Mouse (Mus musculus): ENCODE data around the gene Mau2. TPM values are rescaled to one million over a fixed set of nuclear protein-coding genes. Genes with fewer than 3 reads are reported as not detected.

Gene Mau2
- total and polyA plus RNA-seq, 2 experiments = 18.0 to 40.5 TPM

DNA sequence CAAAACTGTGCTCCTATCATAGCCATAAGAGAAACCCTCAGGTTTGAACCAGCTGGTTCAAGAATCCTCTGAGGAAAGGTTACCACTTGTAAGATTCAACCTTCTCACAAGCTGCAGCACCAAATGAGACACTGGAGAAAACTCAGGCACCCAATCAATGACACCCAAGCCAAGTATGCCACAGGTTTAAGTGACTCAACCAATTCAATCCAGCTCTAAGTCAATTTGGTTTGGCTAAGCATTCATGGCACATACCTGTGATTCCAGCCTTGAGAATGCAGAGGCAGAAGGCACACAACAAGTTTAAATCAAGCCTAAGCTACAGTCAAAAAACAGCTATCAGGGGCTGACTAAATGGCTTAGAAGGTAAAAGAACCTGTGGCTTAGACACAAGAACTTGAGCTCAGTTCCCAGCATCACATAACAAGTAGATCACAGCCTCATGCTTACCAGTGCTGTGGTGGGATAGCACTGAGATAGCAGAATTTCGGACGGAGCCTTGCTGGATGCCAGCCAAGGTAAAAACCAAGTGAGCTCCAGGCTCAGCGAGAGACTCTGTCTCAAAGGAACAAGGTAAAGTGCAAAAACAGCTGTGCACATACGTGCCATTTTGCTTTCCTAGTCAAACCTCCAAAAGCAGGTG lies 75.1 kb downstream of the Mau2 start:
- Histone ChIP-seq H3K27me3 (ENCODE audit: control insufficient read depth, insufficient read depth, low read length) (no peaks in the 10 kb centered on the region), H3K4me3 (ENCODE audit: insufficient read depth, low read depth, low read length) (no peak overlapping the region), H3K27ac (replicated peaks; ENCODE audit: insufficient read depth, low read depth, low read length) (peak overlapping the region; percentile 67), H3K9ac (ENCODE audit: low read depth, low read length) (no peak overlapping the region), H3K4me1 (ENCODE audit: control insufficient read depth, insufficient read depth, low read length) (peaks cover 41% of the 10 kb centered on the region), H3K79me2 (ENCODE audit: control insufficient read depth, insufficient read depth, low read length) (peaks cover 77% of the 10 kb centered on the region), H3K36me3 (ENCODE audit: control insufficient read depth, insufficient read depth, low read length) (0 out of 2 replicates have a peak, but pooled peaks cover 2% of the 10 kb centered on the region)
- 35% methylated on average over 4 of the region's 4 CpGs for WGBS
- peak; percentile 77 for DNase-seq (ENCODE audit: extremely low read depth, low read depth, low spot score)
- no peak for TF ChIP-seq POLR2A (IDR thresholded peaks at IDR 0.05; ENCODE audit: extremely low read depth, insufficient read depth, low read length)
- TF ChIP-seq CTCF (IDR thresholded peaks at IDR 0.05; ENCODE audit: low read depth, low read length) = no peak

Other genes starting within 250 kb of the Mau2 start
- 2.2 and 4.2 TPM in 2 replicates for gene Gmip, start 234.1 kb downstream of the Mau2 start, total RNA-seq (2014; rRNA removed)
- gene Gmip, start 234.1 kb downstream of the Mau2 start, polyA plus RNA-seq (2012; rRNA removed) = 6.5 and 12.6 TPM in 2 replicates
- 0.18 and 0.40 TPM in 2 replicates for gene Lpar2, start 220.3 kb downstream of the Mau2 start, total RNA-seq (2014; rRNA removed)
- gene Lpar2, start 220.3 kb downstream of the Mau2 start, polyA plus RNA-seq (2012; rRNA removed) = 0.21 and 0.77 TPM in 2 replicates
- 0.20 and 0.46 TPM in 2 replicates for gene Pbx4, start 210.2 kb downstream of the Mau2 start, total RNA-seq (2014; rRNA removed)
- gene Pbx4, start 210.2 kb downstream of the Mau2 start, polyA plus RNA-seq (2012; rRNA removed) = 0.65 and 1.7 TPM in 2 replicates
- gene Cilp2, start 155.0 kb downstream of the Mau2 start, total RNA-seq (2014; rRNA removed) = under 0.01 TPM in 1 of 2 replicates, not detected in the other
- gene Cilp2, start 155.0 kb downstream of the Mau2 start, polyA plus RNA-seq (2012; rRNA removed) = 0.01 and 0.05 TPM in 2 replicates
- gene Tssk6, start 140.6 kb downstream of the Mau2 start, total RNA-seq (2014; rRNA removed) = not detected in 2 replicates
- 0.09 TPM in 1 of 2 replicates, not detected in the other for gene Tssk6, start 140.6 kb downstream of the Mau2 start, polyA plus RNA-seq (2012; rRNA removed)
- gene Ndufa13, start 140.2 kb downstream of the Mau2 start, total RNA-seq (2014; rRNA removed) = 132 and 141 TPM in 2 replicates
- 206 and 221 TPM in 2 replicates for gene Ndufa13, start 140.2 kb downstream of the Mau2 start, polyA plus RNA-seq (2012; rRNA removed)
- gene Yjefn3, start 140.0 kb downstream of the Mau2 start, total RNA-seq (2014; rRNA removed) = 0.20 and 0.83 TPM in 2 replicates
- gene Yjefn3, start 140.0 kb downstream of the Mau2 start, polyA plus RNA-seq (2012; rRNA removed) = 1.4 and 2.0 TPM in 2 replicates
- 11.2 and 16.8 TPM in 2 replicates for gene Gatad2a, start 46.4 kb downstream of the Mau2 start, total RNA-seq (2014; rRNA removed)
- 35.0 and 35.5 TPM in 2 replicates for gene Gatad2a, start 46.4 kb downstream of the Mau2 start, polyA plus RNA-seq (2012; rRNA removed)
- 5.1 and 5.6 TPM in 2 replicates for gene Sugp1, start 79 bp upstream of the Mau2 start, total RNA-seq (2014; rRNA removed)
- 5.1 and 5.3 TPM in 2 replicates for gene Sugp1, start 79 bp upstream of the Mau2 start, polyA plus RNA-seq (2012; rRNA removed)
- gene Tm6sf2, start 30.2 kb upstream of the Mau2 start, total RNA-seq (2014; rRNA removed) = 43.8 and 67.9 TPM in 2 replicates
- 152 and 203 TPM in 2 replicates for gene Tm6sf2, start 30.2 kb upstream of the Mau2 start, polyA plus RNA-seq (2012; rRNA removed)
- 2.2 and 4.2 TPM in 2 replicates for gene Hapln4, start 40.7 kb upstream of the Mau2 start, total RNA-seq (2014; rRNA removed)
- 4.4 and 8.8 TPM in 2 replicates for gene Hapln4, start 40.7 kb upstream of the Mau2 start, polyA plus RNA-seq (2012; rRNA removed)
- under 0.01 TPM in 1 of 2 replicates, not detected in the other for gene Ncan, start 78.1 kb upstream of the Mau2 start, total RNA-seq (2014; rRNA removed)
- not detected in 2 replicates for gene Ncan, start 78.1 kb upstream of the Mau2 start, polyA plus RNA-seq (2012; rRNA removed)
- gene Nr2c2ap, start 88.6 kb upstream of the Mau2 start, total RNA-seq (2014; rRNA removed) = 3.3 and 4.4 TPM in 2 replicates
- gene Nr2c2ap, start 88.6 kb upstream of the Mau2 start, polyA plus RNA-seq (2012; rRNA removed) = 15.0 and 16.6 TPM in 2 replicates
- gene Rfxank, start 96.4 kb upstream of the Mau2 start, total RNA-seq (2014; rRNA removed) = 9.4 and 13.6 TPM in 2 replicates
- gene Rfxank, start 96.4 kb upstream of the Mau2 start, polyA plus RNA-seq (2012; rRNA removed) = 16.0 and 27.8 TPM in 2 replicates
- 20.1 and 20.7 TPM in 2 replicates for gene Borcs8, start 96.8 kb upstream of the Mau2 start, total RNA-seq (2014; rRNA removed)
- gene Borcs8, start 96.8 kb upstream of the Mau2 start, polyA plus RNA-seq (2012; rRNA removed) = 53.4 and 55.0 TPM in 2 replicates
- 0.09 and 0.34 TPM in 2 replicates for gene Mef2b, start 97.0 kb upstream of the Mau2 start, total RNA-seq (2014; rRNA removed)
- not detected in 2 replicates for gene Mef2b, start 97.0 kb upstream of the Mau2 start, polyA plus RNA-seq (2012; rRNA removed)
- gene Tmem161a, start 129.6 kb upstream of the Mau2 start, total RNA-seq (2014; rRNA removed) = 18.3 and 20.4 TPM in 2 replicates
- 40.4 and 60.4 TPM in 2 replicates for gene Tmem161a, start 129.6 kb upstream of the Mau2 start, polyA plus RNA-seq (2012; rRNA removed)
- gene Slc25a42, start 169.6 kb upstream of the Mau2 start, total RNA-seq (2014; rRNA removed) = 31.4 and 48.5 TPM in 2 replicates
- 96.9 and 117 TPM in 2 replicates for gene Slc25a42, start 169.6 kb upstream of the Mau2 start, polyA plus RNA-seq (2012; rRNA removed)
- 5.3 and 7.0 TPM in 2 replicates for gene Sugp2, start 191.5 kb upstream of the Mau2 start, total RNA-seq (2014; rRNA removed)
- 9.7 and 12.4 TPM in 2 replicates for gene Sugp2, start 191.5 kb upstream of the Mau2 start, polyA plus RNA-seq (2012; rRNA removed)
- 4.4 and 6.2 TPM in 2 replicates for gene Armc6, start 191.7 kb upstream of the Mau2 start, total RNA-seq (2014; rRNA removed)
- 9.6 and 11.6 TPM in 2 replicates for gene Armc6, start 191.7 kb upstream of the Mau2 start, polyA plus RNA-seq (2012; rRNA removed)
- gene Homer3, start 240.1 kb upstream of the Mau2 start, total RNA-seq (2014; rRNA removed) = 1.4 and 2.6 TPM in 2 replicates
- gene Homer3, start 240.1 kb upstream of the Mau2 start, polyA plus RNA-seq (2012; rRNA removed) = 3.1 and 3.7 TPM in 2 replicates

Data from liver, adult 2 months (tissue).